Mouse (Mus musculus) midbrain, embryonic 13.5 days (tissue): ENCODE measurements around the gene Fndc11. TPM values are rescaled to one million over a fixed set of nuclear protein-coding genes. Genes with fewer than 3 reads are reported as not detected.

Source experiments
- ATAC-seq: fragments of 200-750 bp; cut with Nextera tagmentation; 2 replicates; pipeline ENCODE4 v1.8.0; 2017; ENCODE audit warnings: mild to moderate bottlenecking, moderate TSS enrichment, moderate library complexity
- H3K27ac ChIP-seq: fragments of 300-500 bp; sonication (generic); 2 replicates; pipeline ENCODE4 v1.5.1; 2015; ENCODE audit warnings: inconsistent platforms, mild to moderate bottlenecking, moderate library complexity
- H3K27me3 ChIP-seq: fragments of 300-500 bp; sonication (generic); 2 replicates; pipeline ENCODE4 v1.6.1; 2015; ENCODE audit warnings: mild to moderate bottlenecking, inconsistent platforms
- H3K36me3 ChIP-seq: fragments of 300-500 bp; sonication (generic); 2 replicates; pipeline ENCODE4 v1.6.1; 2015; ENCODE audit warnings: mild to moderate bottlenecking, inconsistent platforms
- H3K4me1 ChIP-seq: fragments of 300-500 bp; sonication (generic); replicated peaks from 2 replicates; pipeline ENCODE4 v1.6.1; 2015; ENCODE audit warnings: inconsistent platforms
- H3K4me2 ChIP-seq: fragments of 300-500 bp; sonication (generic); replicated peaks from 2 replicates; pipeline ENCODE4 v1.6.1; 2015; ENCODE audit warnings: moderate library complexity, mild to moderate bottlenecking, inconsistent platforms
- H3K4me3 ChIP-seq: fragments of 300-500 bp; sonication (generic); replicated peaks from 2 replicates; pipeline ENCODE4 v1.5.1; 2015; ENCODE audit warnings: mild to moderate bottlenecking, inconsistent platforms
- H3K9ac ChIP-seq: fragments of 300-500 bp; sonication (generic); replicated peaks from 2 replicates; pipeline ENCODE4 v1.6.1; 2015; ENCODE audit warnings: mild to moderate bottlenecking, inconsistent platforms
- H3K9me3 ChIP-seq: fragments of 300-500 bp; sonication (generic); 2 replicates; pipeline ENCODE4 v1.6.1; 2016; ENCODE audit warnings: mild to moderate bottlenecking, inconsistent platforms
- WGBS: fragments of 180-500 bp; shearing (Covaris S2); methylation state at CpG from one replicate; pipeline ENCODE4 v1.1.7; 2015; 5-methylcytosine and 5-hydroxymethylcytosine counted together
- polyA plus RNA-seq: library from polyadenylated mRNA; unstranded; fragments of >200 nt; fragmentation: Nextera tagmentation; extraction: Ambion mirVana; gene quantifications from 2 replicates; pipeline ENCODE4 v1.2.1, GENCODE M21; 2015

Gene Fndc11
- polyA plus RNA-seq, 1 experiment from 2014 or later: 0.13 TPM

- 12% methylated on average over 16 of the region's 16 CpGs for WGBS
- Histone ChIP-seq H3K4me2 (peak within 1 kb of the TSS; percentile 41), H3K27ac (no peak within 1 kb of the TSS), H3K9me3 (no peaks in the 10 kb centered on the region), H3K4me3 (0 out of 2 replicates have a peak within 1 kb of the TSS, but pooled peaks have one; percentile 11), H3K4me1 (peaks cover 7% of the 10 kb centered on the region; the same call in 1 of the 2 replicates), H3K9ac (no peak within 1 kb of the TSS), H3K27me3 (no peaks in the 10 kb centered on the region), H3K36me3 (no peaks in the 10 kb centered on the region)
- ATAC-seq: no peak
These were observed 21.9 kb downstream of the Fndc11 start, which contains the start of gene Helz2 for GRCm38 (mm10) chr2:181241602-181242313. Gene Helz2 (minus strand): TSS chr2:181242027.

- no peak for ATAC-seq
- no peaks in the 10 kb centered on the region for H3K27me3 ChIP-seq
- H3K4me2 ChIP-seq: peak overlapping the region; percentile 41
- no peaks in the 10 kb centered on the region for H3K9me3 ChIP-seq
- 75% methylated on average over 3 of the region's 3 CpGs for WGBS
- no peak overlapping the region for H3K9ac ChIP-seq
- peaks cover 7% of the 10 kb centered on the region; the same call in 1 of the 2 replicates for H3K4me1 ChIP-seq
- H3K27ac ChIP-seq: no peak overlapping the region
- H3K36me3 ChIP-seq: no peaks in the 10 kb centered on the region
- no peak overlapping the region for H3K4me3 ChIP-seq
These were observed 22.5 kb downstream of the Fndc11 start for GRCm38 (mm10) chr2:181242314-181242665.

- Histone ChIP-seq H3K9me3 (no peaks in the 10 kb centered on the region), H3K27me3 (no peaks in the 10 kb centered on the region), H3K4me3 (no peak overlapping the region), H3K4me1 (peaks cover 7% of the 10 kb centered on the region; the same call in 1 of the 2 replicates), H3K9ac (no peak overlapping the region), H3K4me2 (no peak overlapping the region), H3K36me3 (no peaks in the 10 kb centered on the region), H3K27ac (no peak overlapping the region)
- no peak for ATAC-seq
- WGBS: 34% methylated on average over 11 of the region's 11 CpGs
These were observed 24.0 kb downstream of the Fndc11 start for GRCm38 (mm10) chr2:181243706-181244394.

GRCm38 (mm10) chr2:181245031-181245430, 25.2 kb downstream of the Fndc11 start:
- H3K9ac ChIP-seq: no peak overlapping the region
- no peaks in the 10 kb centered on the region for H3K36me3 ChIP-seq
- no peak for ATAC-seq
- no peak overlapping the region for H3K4me2 ChIP-seq
- no peak overlapping the region for H3K4me3 ChIP-seq
- no peaks in the 10 kb centered on the region for H3K9me3 ChIP-seq
- 30% methylated on average over 2 of the region's 2 CpGs for WGBS
- H3K4me1 ChIP-seq: peaks cover 7% of the 10 kb centered on the region; the same call in 1 of the 2 replicates
- H3K27me3 ChIP-seq: no peaks in the 10 kb centered on the region
- H3K27ac ChIP-seq: no peak overlapping the region

- Histone ChIP-seq H3K27me3 (no peaks in the 10 kb centered on the region), H3K27ac (no peak overlapping the region), H3K4me1 (no peaks in the 10 kb centered on the region), H3K9me3 (no peaks in the 10 kb centered on the region), H3K36me3 (peaks cover 38% of the 10 kb centered on the region), H3K9ac (no peak overlapping the region), H3K4me2 (no peak overlapping the region), H3K4me3 (no peak overlapping the region)
- ATAC-seq: no peak
- 92% methylated on average over 10 of the region's 10 CpGs for WGBS
These were observed 29.4 kb downstream of the Fndc11 start for GRCm38 (mm10) chr2:181249217-181249616.

GRCm38 (mm10) chr2:181251841-181252240, 32.0 kb downstream of the Fndc11 start:
- Histone ChIP-seq H3K9ac (no peak overlapping the region), H3K36me3 (peaks cover 61% of the 10 kb centered on the region)
- WGBS: 84% methylated on average over 1 of the region's 1 CpGs

GRCm38 (mm10) chr2:181253248-181253647, 33.4 kb downstream of the Fndc11 start:
- no peaks in the 10 kb centered on the region for H3K27me3 ChIP-seq
- H3K4me1 ChIP-seq: no peaks in the 10 kb centered on the region
- peaks cover 73% of the 10 kb centered on the region for H3K36me3 ChIP-seq
- H3K9ac ChIP-seq: no peak overlapping the region
- H3K4me3 ChIP-seq: no peak overlapping the region
- no peak for ATAC-seq
- WGBS: 95% methylated on average over 1 of the region's 1 CpGs
- H3K4me2 ChIP-seq: no peak overlapping the region
- H3K27ac ChIP-seq: no peak overlapping the region
- H3K9me3 ChIP-seq: no peaks in the 10 kb centered on the region

More at GRCm38 (mm10) chr2:181251841-181252240, 32.0 kb downstream of the Fndc11 start:
- no peak overlapping the region for H3K4me2 ChIP-seq
- no peaks in the 10 kb centered on the region for H3K9me3 ChIP-seq
- no peak overlapping the region for H3K27ac ChIP-seq
- no peak for ATAC-seq
- H3K27me3 ChIP-seq: no peaks in the 10 kb centered on the region
- no peaks in the 10 kb centered on the region for H3K4me1 ChIP-seq
- H3K4me3 ChIP-seq: no peak overlapping the region

- H3K27me3 ChIP-seq: no peaks in the 10 kb centered on the region
- peaks cover 84% of the 10 kb centered on the region for H3K36me3 ChIP-seq
- no peak overlapping the region for H3K4me3 ChIP-seq
- no peak overlapping the region for H3K4me2 ChIP-seq
- WGBS: 97% methylated on average over 2 of the region's 2 CpGs
- H3K9me3 ChIP-seq: no peaks in the 10 kb centered on the region
- no peak overlapping the region for H3K9ac ChIP-seq
- H3K4me1 ChIP-seq: no peaks in the 10 kb centered on the region
- ATAC-seq: no peak
- no peak overlapping the region for H3K27ac ChIP-seq
These were observed 47.0 kb downstream of the Fndc11 start for GRCm38 (mm10) chr2:181266839-181267238.

GRCm38 (mm10) chr2:181272092-181272491, 52.3 kb downstream of the Fndc11 start:
- no peak for ATAC-seq

More at GRCm38 (mm10) chr2:181272092-181272491, 52.3 kb downstream of the Fndc11 start:
- no peaks in the 10 kb centered on the region for H3K4me1 ChIP-seq
- H3K4me2 ChIP-seq: no peak overlapping the region
- H3K27ac ChIP-seq: no peak overlapping the region
- peaks cover 74% of the 10 kb centered on the region for H3K36me3 ChIP-seq
- H3K27me3 ChIP-seq: no peaks in the 10 kb centered on the region
- H3K4me3 ChIP-seq: no peak overlapping the region
- H3K9me3 ChIP-seq: no peaks in the 10 kb centered on the region
- H3K9ac ChIP-seq: no peak overlapping the region
- WGBS: 95% methylated on average over 2 of the region's 2 CpGs

Other genes with a start within 250 kb of the Fndc11 start
- gene Col20a1, start 233.5 kb upstream of the Fndc11 start, polyA plus RNA-seq: 0.12 and 0.35 TPM in 2 replicates
- gene Chrna4, start 176.5 kb upstream of the Fndc11 start, polyA plus RNA-seq: 44.1 and 52.7 TPM in 2 replicates
- 44.0 and 47.3 TPM in 2 replicates for gene Kcnq2, start 84.7 kb upstream of the Fndc11 start, polyA plus RNA-seq
- 3.5 and 3.8 TPM in 2 replicates for gene Eef1a2, start 63.0 kb upstream of the Fndc11 start, polyA plus RNA-seq
- gene Ppdpf, start 32.8 kb upstream of the Fndc11 start, polyA plus RNA-seq: 470 and 482 TPM in 2 replicates
- not detected in 2 replicates for gene Ptk6, start 17.2 kb upstream of the Fndc11 start, polyA plus RNA-seq
- 0.10 TPM in 1 of 2 replicates, not detected in the other for gene Srms, start 6.8 kb upstream of the Fndc11 start, polyA plus RNA-seq
- gene Helz2, start 22.0 kb downstream of the Fndc11 start, polyA plus RNA-seq: 0.34 TPM in 2 replicates
- 19.7 and 19.9 TPM in 2 replicates for gene Gmeb2, start 68.0 kb downstream of the Fndc11 start, polyA plus RNA-seq
- 996 and 1,042 TPM in 2 replicates for gene Stmn3, start 94.5 kb downstream of the Fndc11 start, polyA plus RNA-seq
- 33.6 and 40.6 TPM in 2 replicates for gene Rtel1, start 99.7 kb downstream of the Fndc11 start, polyA plus RNA-seq
- gene Zgpat, start 144.9 kb downstream of the Fndc11 start, polyA plus RNA-seq: 71.5 and 78.5 TPM in 2 replicates
- 91.6 and 95.9 TPM in 2 replicates for gene Arfrp1, start 145.4 kb downstream of the Fndc11 start, polyA plus RNA-seq
- gene Lime1, start 160.1 kb downstream of the Fndc11 start, polyA plus RNA-seq: 42.1 and 46.7 TPM in 2 replicates
- gene Zbtb46, start 239.4 kb downstream of the Fndc11 start, polyA plus RNA-seq: 24.1 and 24.3 TPM in 2 replicates